Mouse (Mus musculus) G1E (cell line): ENCODE data around the gene Zfp217.

Experiments used
- CTCF ChIP-seq: IDR thresholded peaks from 2 replicates; pipeline ENCODE4 v1.5.1; 2012; ENCODE audit warnings: low read depth, low read length, inconsistent platforms, mixed read lengths
- GATA1 ChIP-seq: IDR thresholded peaks from 2 replicates; pipeline ENCODE4 v1.6.1; 2012; ENCODE audit warnings: borderline replicate concordance, low read length, inconsistent platforms, mixed read lengths
- GATA2 ChIP-seq: IDR thresholded peaks from 2 replicates; pipeline ENCODE4 v1.6.1; 2012; ENCODE audit warnings: low read depth, low read length, inconsistent platforms, borderline replicate concordance
- POLR2AphosphoS5 ChIP-seq: IDR thresholded peaks from 2 replicates; pipeline ENCODE4 v1.6.1; 2012; ENCODE audit warnings: low read depth, low read length, inconsistent platforms; ENCODE audit not compliant: insufficient replicate concordance
- TAL1 ChIP-seq: conservative IDR thresholded peaks from 2 replicates; pipeline ENCODE4 v1.6.1; 2012; ENCODE audit warnings: low read depth, low read length, inconsistent platforms, mixed read lengths

DNA sequence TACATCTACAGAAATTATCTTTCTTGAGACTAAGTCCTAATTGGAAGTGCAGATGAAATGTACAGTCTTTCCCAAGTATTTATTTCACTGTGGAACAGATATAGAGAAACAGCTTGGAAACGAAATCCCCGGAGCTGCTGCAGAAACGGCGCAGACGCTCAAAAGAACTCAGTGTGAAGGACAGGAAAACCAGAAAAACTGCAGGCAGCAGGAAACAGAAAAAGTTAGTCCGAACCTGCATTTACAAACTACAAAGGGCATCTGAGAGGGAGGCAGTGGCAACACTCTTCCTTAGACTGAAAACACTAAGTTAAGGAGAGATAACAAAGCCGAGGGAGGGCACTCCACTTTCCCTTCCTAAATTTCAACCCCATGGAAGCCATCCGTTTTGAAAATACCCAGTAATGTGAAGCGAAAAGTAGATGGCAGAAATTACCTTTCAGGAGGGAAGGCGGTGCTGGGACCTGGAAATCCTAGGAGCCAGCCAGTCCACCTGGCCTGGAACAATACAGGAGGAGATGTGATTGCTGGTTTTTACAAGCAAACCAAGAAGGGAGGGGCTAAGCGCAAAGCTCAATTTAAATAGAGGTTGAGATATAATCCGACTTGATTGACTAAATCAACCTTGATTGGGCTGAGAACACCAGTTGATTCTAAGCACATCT, 13.7 kb downstream of the Zfp217 start:
- TF ChIP-seq CTCF (no peak), GATA1 (no peak), TAL1 (no peak), GATA2 (no peak), POLR2AphosphoS5 (no peak)
